Mouse (Mus musculus) kidney, embryonic 14.5 days (tissue): Measurements from ENCODE around the gene Epn2. TPM values are rescaled to one million over a fixed set of nuclear protein-coding genes. Genes with fewer than 3 reads are reported as not detected.

ENCODE experiments used
- ATAC-seq: fragments of 200-750 bp; cut with Nextera tagmentation; 2 replicates; pipeline ENCODE4 v1.8.0; 2017; ENCODE audit warnings: moderate number of reproducible peaks, mild to moderate bottlenecking, moderate TSS enrichment, moderate library complexity; ENCODE audit not compliant: low FRiP score, low TSS enrichment
- H3K27ac ChIP-seq: fragments of 300-500 bp; sonication (generic); 2 replicates; pipeline ENCODE4 v1.5.1; 2014; ENCODE audit warnings: low read depth, mild to moderate bottlenecking, low read length, moderate library complexity, mixed read lengths
- H3K27me3 ChIP-seq: fragments of 300-500 bp; sonication (generic); 2 replicates; pipeline ENCODE4 v1.6.1; 2014; ENCODE audit warnings: mild to moderate bottlenecking, low read length; ENCODE audit not compliant: control insufficient read depth, insufficient read depth
- H3K36me3 ChIP-seq: fragments of 300-500 bp; sonication (generic); 2 replicates; pipeline ENCODE4 v1.6.1; 2014; ENCODE audit warnings: low read length, mixed read lengths; ENCODE audit not compliant: control insufficient read depth, insufficient read depth
- H3K4me1 ChIP-seq: fragments of 300-500 bp; sonication (generic); 2 replicates; pipeline ENCODE4 v1.6.1; 2014; ENCODE audit warnings: low read length, mixed read lengths; ENCODE audit not compliant: control insufficient read depth, insufficient read depth
- H3K4me2 ChIP-seq: fragments of 300-500 bp; sonication (generic); replicated peaks from 2 replicates; pipeline ENCODE4 v1.6.1; 2014; ENCODE audit warnings: low read depth, mild to moderate bottlenecking, low read length
- H3K4me3 ChIP-seq: fragments of 300-500 bp; sonication (generic); 2 replicates; pipeline ENCODE4 v1.5.1; 2014; ENCODE audit warnings: mild to moderate bottlenecking, low read length
- H3K9ac ChIP-seq: fragments of 300-500 bp; sonication (generic); 2 replicates; pipeline ENCODE4 v1.6.1; 2014; ENCODE audit warnings: low read depth, mild to moderate bottlenecking, low read length, moderate library complexity
- H3K9me3 ChIP-seq: fragments of 300-500 bp; sonication (generic); 2 replicates; pipeline ENCODE4 v1.6.1; 2016; ENCODE audit warnings: low read length; ENCODE audit not compliant: control insufficient read depth
- WGBS: fragments of 180-500 bp; shearing (Covaris S2); extraction: QIAGEN DNeasy Blood & Tissue Kit; methylation state at CpG from one replicate; pipeline ENCODE4 v1.1.7; 2014; 5-methylcytosine and 5-hydroxymethylcytosine counted together
- polyA plus RNA-seq: library from polyadenylated mRNA; unstranded; fragments of >200 nt; fragmentation: Nextera tagmentation; extraction: Ambion mirVana; gene quantifications from 2 replicates; pipeline ENCODE4 v1.2.1, GENCODE M21; 2014

The Epn2 gene
- polyA plus RNA-seq, 1 experiment from 2014 or later, result 31.3 TPM

DNA sequence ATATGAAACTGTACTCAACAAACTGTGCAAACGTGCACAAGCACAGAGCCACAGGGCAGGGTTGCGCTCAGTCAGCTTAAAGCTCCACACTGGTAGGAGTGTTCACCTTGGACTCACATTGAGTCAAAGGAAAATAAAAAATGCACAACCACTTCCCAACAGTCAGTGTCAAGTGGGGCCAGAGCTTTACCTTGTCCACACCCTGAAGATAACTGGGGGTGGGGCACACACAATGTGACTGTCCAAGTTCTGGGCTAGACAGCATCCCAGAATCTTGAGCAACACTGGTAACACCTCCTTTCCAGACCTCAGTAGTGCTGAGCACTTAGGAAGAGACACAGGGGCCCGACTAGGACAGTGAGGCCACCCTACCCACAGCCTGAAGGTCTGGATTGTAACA lies 60.6 kb downstream of the Epn2 start:
- Histone ChIP-seq H3K36me3 (peaks cover 55% of the 10 kb centered on the region), H3K27me3 (no peaks in the 10 kb centered on the region), H3K9ac (no peak overlapping the region), H3K4me2 (no peak overlapping the region), H3K4me3 (no peak overlapping the region), H3K9me3 (no peaks in the 10 kb centered on the region), H3K4me1 (no peaks in the 10 kb centered on the region), H3K27ac (no peak overlapping the region)
- 94% methylated on average over 3 of the region's 3 CpGs for WGBS
- no peak for ATAC-seq

GRCm38 (mm10) chr11:61517971-61518370 lies 61.5 kb downstream of the Epn2 start:
- no peak for ATAC-seq
- no peaks in the 10 kb centered on the region for H3K27me3 ChIP-seq
- H3K9ac ChIP-seq, result no peak overlapping the region
- WGBS, result 86% methylated on average over 1 of the region's 1 CpGs
- H3K36me3 ChIP-seq, result peaks cover 58% of the 10 kb centered on the region
- H3K4me2 ChIP-seq, result no peak overlapping the region
- no peak overlapping the region for H3K4me3 ChIP-seq
- no peaks in the 10 kb centered on the region for H3K9me3 ChIP-seq
- H3K27ac ChIP-seq, result no peak overlapping the region
- no peaks in the 10 kb centered on the region for H3K4me1 ChIP-seq

GRCm38 (mm10) chr11:61514953-61515352 lies 64.5 kb downstream of the Epn2 start:
- ATAC-seq, result no peak
- H3K27ac ChIP-seq, result no peak overlapping the region
- no peak overlapping the region for H3K9ac ChIP-seq
- no peaks in the 10 kb centered on the region for H3K9me3 ChIP-seq
- H3K36me3 ChIP-seq, result peaks cover 37% of the 10 kb centered on the region
- H3K4me3 ChIP-seq, result no peak overlapping the region
- H3K4me1 ChIP-seq, result no peaks in the 10 kb centered on the region
- 52% methylated on average over 3 of the region's 3 CpGs for WGBS
- no peaks in the 10 kb centered on the region for H3K27me3 ChIP-seq
- H3K4me2 ChIP-seq, result no peak overlapping the region

- Histone ChIP-seq H3K4me3 (peak within 1 kb of the TSS; percentile 79), H3K9me3 (no peaks in the 10 kb centered on the region), H3K36me3 (peaks cover 4% of the 10 kb centered on the region; the same call in 1 of the 2 replicates), H3K4me2 (peak within 1 kb of the TSS; percentile 84), H3K9ac (peak within 1 kb of the TSS; percentile 70), H3K27me3 (no peaks in the 10 kb centered on the region), H3K27ac (no peak within 1 kb of the TSS), H3K4me1 (peaks cover 6% of the 10 kb centered on the region; the same call in 1 of the 2 replicates)
- peak; percentile 93 for ATAC-seq
- WGBS, result under 1% methylated on average over 39 of the region's 39 CpGs
Observed at GRCm38 (mm10) chr11:61504713-61505257, 74.7 kb downstream of the Epn2 start, which contains the start of gene B9d1. B9d1 (plus strand) TSS chr11:61505144.

DNA sequence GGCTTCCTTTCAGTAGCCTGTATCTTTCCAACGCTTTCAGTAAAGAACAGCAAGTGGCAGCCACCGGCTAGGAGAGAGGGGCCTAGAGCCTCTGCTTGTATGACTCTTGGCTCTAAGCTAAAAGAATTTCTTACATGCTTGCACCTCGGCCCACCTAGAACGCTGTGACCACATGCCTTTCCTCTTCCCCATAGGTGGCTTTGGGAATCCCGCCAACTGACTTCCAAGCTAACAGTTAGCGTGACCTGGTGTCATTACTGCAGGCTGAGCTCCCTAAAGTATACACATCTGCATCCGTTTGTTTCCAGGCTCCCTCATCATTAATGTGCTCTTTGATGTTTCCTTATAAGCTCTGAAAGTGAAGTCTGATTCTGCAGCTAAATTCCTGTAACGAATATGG lies 75.6 kb downstream of the Epn2 start:
- Histone ChIP-seq H3K9me3 (no peaks in the 10 kb centered on the region), H3K27ac (no peak overlapping the region), H3K4me1 (peaks cover 6% of the 10 kb centered on the region; the same call in 1 of the 2 replicates), H3K27me3 (no peaks in the 10 kb centered on the region), H3K4me2 (no peak overlapping the region), H3K36me3 (peaks cover 4% of the 10 kb centered on the region; the same call in 1 of the 2 replicates), H3K4me3 (no peak overlapping the region), H3K9ac (no peak overlapping the region)
- no peak for ATAC-seq
- WGBS, result 77% methylated on average over 8 of the region's 8 CpGs

GRCm38 (mm10) chr11:61498736-61499504 lies 80.6 kb downstream of the Epn2 start:
- H3K27me3 ChIP-seq, result no peaks in the 10 kb centered on the region
- H3K36me3 ChIP-seq, result no peaks in the 10 kb centered on the region
- H3K9me3 ChIP-seq, result peaks cover 2% of the 10 kb centered on the region; the same call in 1 of the 2 replicates
- H3K4me2 ChIP-seq, result no peak overlapping the region
- no peak for ATAC-seq
- H3K9ac ChIP-seq, result no peak overlapping the region
- H3K4me1 ChIP-seq, result no peaks in the 10 kb centered on the region
- no peak overlapping the region for H3K27ac ChIP-seq
- WGBS, result 73% methylated on average over 6 of the region's 6 CpGs
- no peak overlapping the region for H3K4me3 ChIP-seq

- peaks cover 8% of the 10 kb centered on the region; the same call in 1 of the 2 replicates for H3K4me1 ChIP-seq
- H3K27me3 ChIP-seq, result no peaks in the 10 kb centered on the region
- ATAC-seq, result no peak
- no peak overlapping the region for H3K4me3 ChIP-seq
- H3K9me3 ChIP-seq, result peaks cover 2% of the 10 kb centered on the region; the same call in 1 of the 2 replicates
- no peak overlapping the region for H3K9ac ChIP-seq
- peaks cover 4% of the 10 kb centered on the region; the same call in 1 of the 2 replicates for H3K36me3 ChIP-seq
- WGBS, result 81% methylated on average over 1 of the region's 1 CpGs
- H3K27ac ChIP-seq, result no peak overlapping the region
- H3K4me2 ChIP-seq, result no peak overlapping the region
Observed at GRCm38 (mm10) chr11:61497490-61497889, 82.0 kb downstream of the Epn2 start.

GRCm38 (mm10) chr11:61495528-61495927 lies 84.0 kb downstream of the Epn2 start:
- WGBS, result 87% methylated on average over 2 of the region's 2 CpGs
- Histone ChIP-seq H3K9ac (no peak overlapping the region), H3K4me1 (peaks cover 9% of the 10 kb centered on the region; the same call in 1 of the 2 replicates), H3K36me3 (peaks cover 22% of the 10 kb centered on the region), H3K27ac (peak overlapping the region; percentile 77; the same call in 1 of the 2 replicates), H3K4me3 (no peak overlapping the region), H3K27me3 (no peaks in the 10 kb centered on the region), H3K9me3 (peaks cover 2% of the 10 kb centered on the region; the same call in 1 of the 2 replicates), H3K4me2 (no peak overlapping the region)
- ATAC-seq, result no peak
